Mouse (Mus musculus) midbrain, embryonic 12.5 days (tissue): ENCODE measurements around the gene Cadm4. TPM values are rescaled to one million over a fixed set of nuclear protein-coding genes. Genes with fewer than 3 reads are reported as not detected.

Experiments used
- ATAC-seq: fragments of 200-750 bp; cut with Nextera tagmentation; 2 replicates; pipeline ENCODE4 v1.8.0; 2017; ENCODE audit warnings: low read depth, moderate TSS enrichment, moderate library complexity; ENCODE audit not compliant: low FRiP score
- H3K27ac ChIP-seq: fragments of 300-500 bp; sonication (generic); replicated peaks from 2 replicates; pipeline ENCODE4 v1.5.1; 2016; ENCODE audit warnings: mild to moderate bottlenecking
- H3K27me3 ChIP-seq: fragments of 300-500 bp; sonication (generic); 2 replicates; pipeline ENCODE4 v1.6.1; 2016; ENCODE audit warnings: mild to moderate bottlenecking
- H3K36me3 ChIP-seq: fragments of 300-500 bp; sonication (generic); 2 replicates; pipeline ENCODE4 v1.6.1; 2016
- H3K4me1 ChIP-seq: fragments of 300-500 bp; sonication (generic); 2 replicates; pipeline ENCODE4 v1.6.1; 2016
- H3K4me2 ChIP-seq: fragments of 300-500 bp; sonication (generic); replicated peaks from 2 replicates; pipeline ENCODE4 v1.6.1; 2016; ENCODE audit warnings: mild to moderate bottlenecking, moderate library complexity
- H3K4me3 ChIP-seq: fragments of 300-500 bp; sonication (generic); 2 replicates; pipeline ENCODE4 v1.5.1; 2016; ENCODE audit warnings: mild to moderate bottlenecking
- H3K9ac ChIP-seq: fragments of 300-500 bp; sonication (generic); replicated peaks from 2 replicates; pipeline ENCODE4 v1.6.1; 2016; ENCODE audit warnings: mild to moderate bottlenecking, moderate library complexity
- H3K9me3 ChIP-seq: fragments of 300-500 bp; sonication (generic); 2 replicates; pipeline ENCODE4 v1.6.1; 2016; ENCODE audit warnings: mild to moderate bottlenecking
- WGBS: fragments of 180-500 bp; shearing (Covaris S2); methylation state at CpG from one replicate; pipeline ENCODE4 v1.1.7; 2016; 5-methylcytosine and 5-hydroxymethylcytosine counted together
- polyA plus RNA-seq: library from polyadenylated mRNA; unstranded; fragments of >200 nt; fragmentation: Nextera tagmentation; extraction: Ambion mirVana; gene quantifications from 2 replicates; pipeline ENCODE4 v1.2.1, GENCODE M21; 2016

Gene Cadm4
- polyA plus RNA-seq, 1 experiment from 2014 or later: 43.6 TPM

DNA sequence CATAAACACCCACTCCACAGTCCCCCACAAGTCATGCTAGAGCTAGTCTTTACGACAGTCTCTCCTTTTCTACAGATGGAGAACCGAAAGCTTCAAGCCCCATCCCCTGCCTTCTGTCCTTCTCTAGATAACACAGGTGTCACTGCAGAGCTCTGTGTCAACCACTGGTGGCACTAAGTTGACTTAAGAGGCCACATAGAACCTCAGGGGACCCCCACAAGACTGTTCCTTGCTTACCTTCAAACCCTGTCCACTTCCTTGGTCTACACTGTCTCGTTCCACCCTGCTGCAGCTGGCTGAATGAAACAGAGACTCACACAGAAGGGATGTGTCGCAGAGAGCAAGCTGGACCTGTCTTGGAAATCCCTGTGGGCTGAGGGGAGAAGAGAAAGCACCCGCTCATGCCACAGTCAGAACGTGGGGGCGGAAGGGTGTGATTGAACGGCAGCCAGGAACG is 29.9 kb upstream of the Cadm4 start, which contains the start of gene Irgc1:
TSS of gene Irgc1 (minus strand) at position 443 of the 457 bp plus-strand sequence.
- Histone ChIP-seq H3K27me3 (no peaks in the 10 kb centered on the region), H3K4me2 (no peak within 1 kb of the TSS), H3K36me3 (no peaks in the 10 kb centered on the region), H3K9ac (no peak within 1 kb of the TSS), H3K27ac (no peak within 1 kb of the TSS), H3K4me1 (no peaks in the 10 kb centered on the region), H3K9me3 (no peaks in the 10 kb centered on the region), H3K4me3 (no peak within 1 kb of the TSS)
- WGBS: 86% methylated on average over 9 of the region's 9 CpGs
- ATAC-seq: no peak

DNA sequence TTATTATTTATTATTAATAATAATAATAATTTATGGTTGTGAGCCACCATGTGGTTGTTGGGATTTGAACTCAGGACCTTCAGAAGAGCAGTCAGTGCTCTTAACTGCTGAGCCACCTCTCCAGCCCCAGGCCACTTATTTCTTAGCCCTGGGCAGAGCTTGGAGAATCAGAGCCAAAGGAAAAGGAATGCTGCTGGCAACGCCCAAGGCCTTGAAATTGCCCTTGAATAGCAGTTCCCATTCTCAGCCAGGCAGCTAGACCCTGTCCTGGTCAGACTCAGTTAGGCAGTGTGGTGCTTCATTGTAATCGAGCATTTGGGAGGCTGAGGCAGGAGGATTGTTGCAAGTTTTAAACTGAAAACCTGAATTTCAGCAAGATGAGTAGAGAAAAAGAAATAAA is 27.6 kb upstream of the Cadm4 start:
- no peaks in the 10 kb centered on the region for H3K9me3 ChIP-seq
- no peaks in the 10 kb centered on the region for H3K4me1 ChIP-seq
- no peak for ATAC-seq
- no peaks in the 10 kb centered on the region; the same call in 1 of the 2 replicates for H3K27me3 ChIP-seq
- no peaks in the 10 kb centered on the region for H3K36me3 ChIP-seq
- WGBS: 81% methylated on average over 2 of the region's 2 CpGs
- no peak overlapping the region for H3K4me3 ChIP-seq
- H3K4me2 ChIP-seq: no peak overlapping the region
- H3K9ac ChIP-seq: no peak overlapping the region
- H3K27ac ChIP-seq: no peak overlapping the region

DNA sequence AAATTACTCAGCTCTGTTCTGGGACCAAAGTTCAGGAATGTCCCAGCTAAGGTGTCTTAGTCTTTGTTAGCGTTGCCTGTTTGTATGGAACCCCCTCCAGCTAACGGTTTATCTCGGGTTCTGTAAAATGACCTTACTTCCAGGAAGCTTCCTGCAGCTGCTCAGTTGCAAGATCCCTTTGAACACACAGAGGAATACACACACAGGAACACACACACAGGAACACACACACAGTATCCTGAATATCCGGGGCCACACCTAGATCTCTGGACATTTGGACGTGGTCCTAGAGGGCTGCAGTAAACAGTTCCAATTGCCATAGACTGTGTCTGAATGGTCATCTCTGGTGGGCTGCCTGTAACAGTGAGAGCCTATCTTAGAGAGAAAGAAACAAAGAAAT is 26.1 kb upstream of the Cadm4 start:
- H3K4me1 ChIP-seq: no peaks in the 10 kb centered on the region
- peaks cover 3% of the 10 kb centered on the region; the same call in 1 of the 2 replicates for H3K27me3 ChIP-seq
- no peak overlapping the region for H3K9ac ChIP-seq
- H3K4me3 ChIP-seq: no peak overlapping the region
- 87% methylated on average over 5 of the region's 5 CpGs for WGBS
- H3K4me2 ChIP-seq: no peak overlapping the region
- H3K9me3 ChIP-seq: no peaks in the 10 kb centered on the region
- ATAC-seq: no peak
- no peaks in the 10 kb centered on the region for H3K36me3 ChIP-seq
- H3K27ac ChIP-seq: no peak overlapping the region

DNA sequence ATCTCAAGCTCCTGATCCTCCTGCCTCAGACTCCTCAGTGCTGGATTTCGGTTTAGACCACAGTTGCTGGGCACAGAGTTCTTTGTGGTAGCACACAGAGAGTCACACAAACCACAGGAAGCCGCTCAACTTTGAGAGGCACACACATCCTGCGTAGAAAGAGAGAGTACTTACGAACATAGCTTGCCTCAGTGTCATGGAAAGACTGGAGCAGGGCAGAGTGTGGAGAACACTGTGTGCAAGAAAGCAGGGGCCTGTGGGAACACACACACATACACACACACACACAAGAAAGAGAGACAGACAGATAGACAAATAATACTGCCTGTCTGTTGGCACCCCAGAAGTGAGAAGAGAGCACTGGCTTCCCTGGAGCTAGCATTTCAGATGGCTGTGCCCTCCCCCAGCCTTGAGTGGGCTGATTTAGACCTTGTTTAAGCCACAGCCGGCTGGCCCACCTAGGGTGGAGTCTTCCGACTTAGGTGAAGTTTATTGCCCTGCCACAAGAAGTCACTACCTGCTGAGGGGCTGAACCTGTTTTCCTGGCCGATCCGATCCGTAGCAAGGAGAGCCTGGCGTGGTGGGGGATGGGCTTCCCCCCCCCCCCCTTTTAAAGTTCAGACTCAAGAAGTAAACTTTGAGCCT is 24.0 kb upstream of the Cadm4 start:
- Histone ChIP-seq H3K27ac (no peak overlapping the region), H3K4me1 (peaks cover 7% of the 10 kb centered on the region), H3K9me3 (no peaks in the 10 kb centered on the region), H3K4me3 (no peak overlapping the region), H3K27me3 (peaks cover 19% of the 10 kb centered on the region), H3K4me2 (no peak overlapping the region), H3K36me3 (no peaks in the 10 kb centered on the region), H3K9ac (no peak overlapping the region)
- WGBS: 78% methylated on average over 10 of the region's 10 CpGs
- ATAC-seq: no peak

DNA sequence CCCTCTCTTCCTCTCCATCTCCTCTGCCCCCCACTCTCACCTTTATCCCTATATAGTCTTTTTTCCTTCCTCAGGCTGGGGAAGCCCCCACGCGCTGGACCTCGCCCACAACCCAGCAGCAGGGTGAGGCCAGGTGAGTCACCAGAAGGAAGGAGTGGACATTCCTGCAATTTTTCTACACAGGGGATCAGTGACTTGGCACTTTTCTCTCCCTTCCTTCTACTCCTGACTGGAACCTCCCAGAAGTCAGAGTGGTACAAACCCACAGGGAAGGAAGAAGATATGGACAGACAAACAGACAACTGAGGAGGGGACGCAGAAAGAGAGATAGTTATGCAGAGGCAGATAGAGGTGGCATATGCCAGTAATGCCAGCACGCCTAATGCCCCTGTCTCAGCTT is 22.4 kb upstream of the Cadm4 start:
- Histone ChIP-seq H3K4me1 (peaks cover 10% of the 10 kb centered on the region), H3K27ac (no peak overlapping the region), H3K4me2 (no peak overlapping the region), H3K27me3 (peaks cover 23% of the 10 kb centered on the region), H3K4me3 (no peak overlapping the region), H3K36me3 (no peaks in the 10 kb centered on the region), H3K9ac (no peak overlapping the region), H3K9me3 (no peaks in the 10 kb centered on the region)
- WGBS: 77% methylated on average over 5 of the region's 5 CpGs
- ATAC-seq: no peak

DNA sequence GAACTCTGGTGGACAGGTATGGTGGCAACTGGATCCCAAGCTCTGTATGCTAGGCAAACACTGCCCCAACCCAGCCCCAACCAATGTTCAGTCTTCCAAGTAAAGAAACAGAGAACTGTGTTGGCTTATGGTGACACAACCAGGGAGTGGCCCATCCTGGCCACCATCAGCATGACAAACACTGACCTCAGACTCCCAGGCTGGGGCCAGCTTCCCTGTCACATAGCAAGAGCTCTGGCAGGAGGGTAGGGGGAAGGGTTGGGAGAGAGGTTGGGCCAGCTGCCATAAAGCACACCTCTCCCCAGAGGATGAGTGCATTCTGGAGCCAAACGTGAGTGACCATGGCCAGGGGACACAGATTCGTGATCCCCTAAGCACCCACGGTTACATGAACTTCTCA is 22.0 kb upstream of the Cadm4 start:
- no peaks in the 10 kb centered on the region for H3K36me3 ChIP-seq
- no peaks in the 10 kb centered on the region for H3K9me3 ChIP-seq
- no peak overlapping the region for H3K4me3 ChIP-seq
- no peak overlapping the region for H3K27ac ChIP-seq
- H3K27me3 ChIP-seq: peaks cover 23% of the 10 kb centered on the region
- no peak overlapping the region for H3K9ac ChIP-seq
- 79% methylated on average over 3 of the region's 3 CpGs for WGBS
- no peak overlapping the region for H3K4me2 ChIP-seq
- peaks cover 10% of the 10 kb centered on the region for H3K4me1 ChIP-seq
- ATAC-seq: no peak

DNA sequence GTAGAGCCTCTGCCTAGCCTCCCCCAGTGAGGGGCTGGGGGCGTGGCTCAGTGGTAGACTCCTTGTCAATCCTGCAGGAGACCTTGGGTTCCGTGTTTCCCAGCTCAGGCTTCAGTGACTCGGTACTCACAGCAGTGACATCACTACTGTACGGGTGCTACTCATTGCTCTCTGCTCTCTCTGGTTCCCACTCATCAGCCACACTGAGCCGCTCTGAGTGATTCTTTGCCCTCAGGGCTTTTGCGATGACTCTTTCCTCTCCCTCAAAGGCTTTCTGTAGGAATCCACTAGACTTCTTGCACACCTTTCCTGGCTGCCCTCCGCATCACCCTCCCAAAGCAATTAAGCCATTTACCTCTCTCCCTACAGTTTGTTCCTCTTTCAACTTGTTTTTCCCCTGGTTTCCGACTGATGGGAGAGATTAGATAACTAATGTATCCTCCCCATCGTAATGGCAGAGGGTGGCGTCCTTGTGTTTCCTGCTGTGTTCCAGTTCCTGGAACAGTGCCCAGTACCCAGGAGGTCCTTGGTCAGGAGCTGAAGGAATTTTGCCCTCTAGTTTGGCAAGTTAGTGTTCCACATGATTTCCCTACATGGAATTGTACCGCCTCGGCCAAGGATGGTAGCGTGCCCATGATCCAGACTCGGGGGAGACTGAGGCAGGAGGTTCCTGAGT is 20.3 kb upstream of the Cadm4 start:
- ATAC-seq: no peak
- Histone ChIP-seq H3K9me3 (no peaks in the 10 kb centered on the region), H3K27ac (no peak overlapping the region), H3K36me3 (no peaks in the 10 kb centered on the region), H3K27me3 (peaks cover 23% of the 10 kb centered on the region), H3K4me2 (no peak overlapping the region), H3K9ac (no peak overlapping the region), H3K4me3 (no peak overlapping the region), H3K4me1 (peaks cover 10% of the 10 kb centered on the region)
- 76% methylated on average over 14 of the region's 14 CpGs for WGBS

DNA sequence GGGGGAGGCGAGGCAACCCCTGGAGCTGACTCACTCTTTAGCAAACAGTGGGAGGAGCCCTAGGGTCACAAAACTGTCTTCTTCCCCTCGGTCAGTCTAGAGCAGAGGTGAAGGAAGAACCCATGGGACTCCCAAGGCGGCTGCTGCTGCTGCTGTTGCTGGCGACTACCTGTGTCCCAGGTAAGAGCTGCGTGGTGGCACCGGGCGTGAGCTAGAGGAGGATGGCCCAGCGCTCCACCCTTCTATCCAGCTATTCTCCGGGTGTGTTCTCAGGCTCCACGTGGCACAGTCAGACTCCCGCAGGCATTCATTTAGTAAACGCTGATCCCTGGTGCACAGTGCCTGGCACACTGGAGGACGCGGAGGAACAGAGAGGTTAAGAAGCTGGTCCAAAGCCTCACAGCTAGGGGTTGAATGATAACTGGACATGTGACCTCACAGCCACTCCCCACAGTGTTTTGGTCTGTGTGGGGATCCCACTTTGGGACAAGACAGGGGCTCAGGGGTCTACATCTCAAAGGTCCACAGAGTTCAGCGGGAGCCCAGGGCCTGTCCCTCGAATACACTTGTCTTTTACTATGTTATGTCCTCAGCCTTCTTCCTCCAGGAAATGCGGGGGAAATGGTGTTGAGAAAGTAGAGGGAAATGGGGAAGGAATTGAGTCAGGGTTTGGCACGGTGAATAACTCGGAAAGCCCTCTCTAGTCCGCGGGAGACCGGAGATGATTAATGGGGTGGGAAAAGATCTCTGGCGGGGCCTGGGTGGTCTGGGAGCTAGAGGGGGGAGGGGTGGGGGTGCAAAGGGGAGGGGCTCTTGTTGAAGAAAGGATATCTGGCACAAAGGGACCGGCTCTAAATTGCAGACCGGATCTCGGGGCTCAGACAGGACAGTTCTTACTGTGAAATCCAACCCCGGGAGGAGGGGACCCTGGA is 19.2 kb upstream of the Cadm4 start, which contains the start of gene Plaur:
TSS of gene Plaur (plus strand) at position 97 of the 932 bp plus-strand sequence.
- Histone ChIP-seq H3K4me2 (peak within 1 kb of the TSS; percentile 21; the same call in 1 of the 2 replicates), H3K27me3 (peaks cover 23% of the 10 kb centered on the region), H3K9me3 (no peaks in the 10 kb centered on the region), H3K36me3 (no peaks in the 10 kb centered on the region), H3K27ac (no peak within 1 kb of the TSS), H3K4me1 (peaks cover 10% of the 10 kb centered on the region), H3K9ac (no peak within 1 kb of the TSS), H3K4me3 (peak within 1 kb of the TSS; percentile 1; the same call in 1 of the 2 replicates)
- ATAC-seq: no peak
- WGBS: 14% methylated on average over 26 of the region's 27 CpGs

DNA sequence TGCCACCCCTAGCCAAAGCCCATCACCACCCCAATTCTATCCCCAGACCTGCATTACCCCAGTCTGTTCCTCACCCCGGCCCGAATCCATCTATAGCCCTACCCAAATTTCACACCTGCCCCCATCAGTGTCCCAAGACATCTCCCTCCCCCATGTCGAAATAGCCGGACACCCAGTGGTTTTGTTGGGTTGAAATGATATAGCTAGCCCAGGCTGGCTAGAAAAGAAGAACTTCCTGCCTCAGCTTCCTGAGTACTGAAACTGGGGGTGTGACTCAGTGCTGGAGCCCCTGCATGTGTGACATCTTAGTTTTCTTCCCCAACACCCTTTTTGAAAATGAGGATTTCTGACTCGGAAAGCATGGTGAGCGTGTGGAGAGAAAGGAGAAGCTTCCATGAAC is 15.0 kb upstream of the Cadm4 start:
- H3K27me3 ChIP-seq: peaks cover 12% of the 10 kb centered on the region
- no peak overlapping the region for H3K9ac ChIP-seq
- H3K36me3 ChIP-seq: no peaks in the 10 kb centered on the region
- no peaks in the 10 kb centered on the region; the same call in 1 of the 2 replicates for H3K9me3 ChIP-seq
- H3K4me1 ChIP-seq: peaks cover 10% of the 10 kb centered on the region
- ATAC-seq: no peak
- no peak overlapping the region for H3K4me3 ChIP-seq
- no peak overlapping the region for H3K4me2 ChIP-seq
- 89% methylated on average over 6 of the region's 6 CpGs for WGBS
- H3K27ac ChIP-seq: no peak overlapping the region

DNA sequence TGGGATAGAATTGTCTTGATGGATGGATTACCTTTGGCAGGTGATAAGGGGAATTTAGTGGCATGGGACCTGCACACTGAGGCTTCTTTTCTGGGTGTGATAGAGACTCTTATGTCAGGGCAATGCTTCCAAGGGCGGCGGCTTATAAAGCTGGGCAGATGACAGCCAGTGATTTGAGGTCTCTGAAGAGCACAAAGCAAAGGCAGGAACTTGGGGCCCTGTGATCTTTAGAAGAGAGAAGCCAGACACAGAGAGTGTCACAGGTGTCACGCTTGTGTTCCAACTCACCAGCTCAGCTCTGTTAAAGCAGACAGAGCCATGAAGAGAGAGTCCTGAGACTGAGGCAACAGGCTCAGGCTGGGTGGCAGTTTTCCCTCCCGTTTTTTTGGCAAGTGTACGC is 13.9 kb upstream of the Cadm4 start:
- Histone ChIP-seq H3K4me3 (no peak overlapping the region), H3K4me1 (peaks cover 3% of the 10 kb centered on the region; the same call in 1 of the 2 replicates), H3K4me2 (no peak overlapping the region), H3K27me3 (peaks cover 4% of the 10 kb centered on the region), H3K9ac (no peak overlapping the region), H3K36me3 (no peaks in the 10 kb centered on the region), H3K27ac (no peak overlapping the region), H3K9me3 (no peaks in the 10 kb centered on the region; the same call in 1 of the 2 replicates)
- ATAC-seq: no peak
- WGBS: 83% methylated on average over 5 of the region's 5 CpGs

DNA sequence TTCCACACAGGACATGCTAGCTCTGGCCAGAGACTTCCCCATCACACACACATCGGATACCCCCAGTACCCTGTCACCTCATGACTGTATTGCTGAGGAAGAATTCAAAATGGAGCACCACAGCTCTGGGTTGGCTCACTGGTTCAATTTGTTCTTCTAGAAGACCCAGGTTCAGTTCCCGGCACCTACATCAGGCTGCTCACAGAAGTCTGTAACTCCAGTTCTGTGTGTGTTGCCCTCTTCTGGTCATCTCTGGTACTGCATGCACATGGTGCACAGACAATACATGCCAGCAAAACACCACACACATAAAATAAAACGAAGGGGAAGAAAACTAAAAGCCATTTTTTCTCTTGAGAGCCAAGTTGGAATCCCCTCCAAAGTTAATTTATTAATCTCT is 12.7 kb upstream of the Cadm4 start:
- 82% methylated on average over 3 of the region's 3 CpGs for WGBS
- no peak overlapping the region for H3K4me2 ChIP-seq

More for the DNA sequence above, 12.7 kb upstream of the Cadm4 start:
- Histone ChIP-seq H3K36me3 (no peaks in the 10 kb centered on the region), H3K9me3 (no peaks in the 10 kb centered on the region; the same call in 1 of the 2 replicates), H3K27ac (no peak overlapping the region), H3K4me1 (no peaks in the 10 kb centered on the region), H3K9ac (no peak overlapping the region), H3K4me3 (no peak overlapping the region), H3K27me3 (no peaks in the 10 kb centered on the region)
- ATAC-seq: no peak
